Mouse (Mus musculus): ENCODE results near the gene Ms4a10. TPM values are rescaled to one million over a fixed set of nuclear protein-coding genes. Genes with fewer than 3 reads are reported as not detected.

The Ms4a10 gene
- total and polyA plus RNA-seq, 2 experiments from 2014 or later = not detected

GRCm38 (mm10) chr19:10940097-10940800 lies 34.2 kb downstream of the Ms4a10 start:
- H3K36me3 ChIP-seq (ENCODE audit: insufficient read depth, low read length) = peaks cover 31% of the 10 kb centered on the region
- H3K4me3 ChIP-seq (ENCODE audit: low read length) = peak overlapping the region; percentile 19
- H3K27ac ChIP-seq = peak overlapping the region; percentile 33; the same call in 1 of the 2 replicates
- H3K9ac ChIP-seq (replicated peaks; ENCODE audit: low read length) = peak overlapping the region; percentile 49
- TF ChIP-seq CTCF (IDR thresholded peaks at IDR 0.05; ENCODE audit: low read depth) = peak; percentile 87
- 19% methylated on average over 37 of the region's 37 CpGs for WGBS
- H3K9me3 ChIP-seq (ENCODE audit: low read length) = no peaks in the 10 kb centered on the region
- DNase-seq (ENCODE audit: low spot score) (peak; percentile 90), ATAC-seq (peak; percentile 91)
- peaks cover 8% of the 10 kb centered on the region for H3K4me1 ChIP-seq (ENCODE audit: insufficient read depth, low read length)
- peak overlapping the region; percentile 58 for H3K4me2 ChIP-seq (ENCODE audit: low read depth, low read length)
- H3K27me3 ChIP-seq (ENCODE audit: insufficient read depth, low read length) = no peaks in the 10 kb centered on the region

DNA sequence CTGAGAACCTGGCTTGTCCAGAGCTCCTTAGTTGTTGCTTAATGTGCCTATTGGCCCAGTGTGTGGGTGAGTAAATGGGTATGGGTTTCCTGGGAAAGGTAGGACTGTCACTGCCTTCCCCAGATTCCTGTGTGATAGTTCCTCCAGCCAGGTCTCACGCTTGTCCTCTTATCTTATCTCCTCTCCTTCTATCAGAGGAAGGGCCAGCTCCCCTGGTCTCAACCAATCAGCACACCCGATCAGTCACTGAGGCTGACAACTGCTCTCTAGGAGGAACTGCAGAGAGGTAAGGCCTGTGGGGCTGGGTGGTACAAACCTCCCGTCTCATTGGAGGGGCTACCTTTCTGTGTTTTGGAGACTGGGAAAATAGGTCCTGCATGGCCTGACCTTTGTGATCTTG lies 35.7 kb downstream of the Ms4a10 start:
- Histone ChIP-seq H3K4me1 (ENCODE audit: insufficient read depth, low read length) (peaks cover 8% of the 10 kb centered on the region), H3K36me3 (ENCODE audit: insufficient read depth, low read length) (peaks cover 20% of the 10 kb centered on the region), H3K9me3 (ENCODE audit: low read length) (no peaks in the 10 kb centered on the region), H3K4me2 (ENCODE audit: low read depth, low read length) (no peak overlapping the region), H3K4me3 (ENCODE audit: low read length) (no peak overlapping the region), H3K27ac (no peak overlapping the region), H3K9ac (replicated peaks; ENCODE audit: low read length) (no peak overlapping the region), H3K27me3 (ENCODE audit: insufficient read depth, low read length) (no peaks in the 10 kb centered on the region)
- no peak for DNase-seq (ENCODE audit: low spot score)
- no peak for TF ChIP-seq CTCF (IDR thresholded peaks at IDR 0.05; ENCODE audit: low read depth)
- 76% methylated on average over 3 of the region's 3 CpGs for WGBS
- no peak for ATAC-seq

GRCm38 (mm10) chr19:10937110-10937563 lies 37.3 kb downstream of the Ms4a10 start, which contains the start of gene Ptgdr2:
Ptgdr2 (plus strand) TSS chr19:10937160.
- Histone ChIP-seq H3K4me2 (ENCODE audit: low read depth, low read length) (no peak within 1 kb of the TSS), H3K27me3 (ENCODE audit: insufficient read depth, low read length) (no peaks in the 10 kb centered on the region), H3K4me3 (ENCODE audit: low read length) (no peak within 1 kb of the TSS), H3K36me3 (ENCODE audit: insufficient read depth, low read length) (peaks cover 4% of the 10 kb centered on the region; the same call in 1 of the 2 replicates), H3K9me3 (ENCODE audit: low read length) (no peaks in the 10 kb centered on the region), H3K27ac (no peak within 1 kb of the TSS), H3K9ac (replicated peaks; ENCODE audit: low read length) (no peak within 1 kb of the TSS), H3K4me1 (ENCODE audit: insufficient read depth, low read length) (peaks cover 8% of the 10 kb centered on the region)
- TF ChIP-seq CTCF (IDR thresholded peaks at IDR 0.05; ENCODE audit: low read depth) = no peak
- ATAC-seq (no peak), DNase-seq (ENCODE audit: low spot score) (no peak)
- 54% methylated on average over 5 of the region's 5 CpGs for WGBS

DNA sequence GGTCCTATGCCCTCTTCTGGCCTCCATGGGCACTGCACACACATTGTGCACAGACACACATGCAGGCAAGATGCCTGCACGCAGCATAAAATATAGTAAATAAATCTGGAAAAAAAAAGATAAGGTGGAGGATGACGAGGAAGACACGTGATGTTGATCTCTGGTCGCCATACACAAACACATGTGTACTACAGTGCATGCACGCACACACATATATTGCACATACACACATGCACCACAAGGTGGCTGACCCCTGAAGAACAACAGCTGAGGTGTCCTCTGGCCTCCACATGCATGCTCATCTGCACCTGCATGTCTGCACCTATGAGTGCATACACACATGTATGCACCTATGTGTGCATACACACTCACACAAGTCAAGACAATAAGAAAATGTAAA lies 38.4 kb downstream of the Ms4a10 start:
- H3K9ac ChIP-seq (replicated peaks; ENCODE audit: low read length) = no peak overlapping the region
- no peak overlapping the region for H3K4me3 ChIP-seq (ENCODE audit: low read length)
- H3K4me2 ChIP-seq (ENCODE audit: low read depth, low read length) = no peak overlapping the region
- H3K36me3 ChIP-seq (ENCODE audit: insufficient read depth, low read length) = no peaks in the 10 kb centered on the region
- 93% methylated on average over 5 of the region's 5 CpGs for WGBS
- H3K9me3 ChIP-seq (ENCODE audit: low read length) = no peaks in the 10 kb centered on the region
- H3K27me3 ChIP-seq (ENCODE audit: insufficient read depth, low read length) = no peaks in the 10 kb centered on the region
- H3K4me1 ChIP-seq (ENCODE audit: insufficient read depth, low read length) = peaks cover 6% of the 10 kb centered on the region
- TF ChIP-seq CTCF (IDR thresholded peaks at IDR 0.05; ENCODE audit: low read depth) = peak; percentile 36
- DNase-seq (ENCODE audit: low spot score) = no peak
- ATAC-seq = no peak
- H3K27ac ChIP-seq = no peak overlapping the region

DNA sequence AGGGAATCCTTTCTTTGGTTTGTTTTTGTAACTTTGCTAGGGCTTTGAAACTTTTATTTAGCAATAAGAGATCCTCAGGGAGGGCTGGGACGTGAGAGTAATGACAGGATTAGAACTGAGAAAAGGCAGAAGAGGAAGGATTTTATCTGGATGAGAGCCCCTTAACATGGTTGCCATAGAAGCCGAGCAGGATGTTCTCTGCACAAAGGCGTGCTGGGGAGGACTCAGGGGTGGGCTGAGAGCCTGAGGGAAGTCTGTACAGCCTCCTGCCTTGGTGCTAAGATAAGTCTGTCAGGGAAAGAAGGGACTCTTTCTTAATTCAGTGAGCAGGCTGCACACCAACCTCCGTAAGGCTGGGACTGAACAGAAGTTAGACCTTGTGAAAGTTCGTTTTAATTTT lies 39.4 kb downstream of the Ms4a10 start:
- H3K9me3 ChIP-seq (ENCODE audit: low read length) = no peaks in the 10 kb centered on the region
- H3K36me3 ChIP-seq (ENCODE audit: insufficient read depth, low read length) = no peaks in the 10 kb centered on the region
- H3K27ac ChIP-seq = no peak overlapping the region
- WGBS = 21% methylated on average over 5 of the region's 5 CpGs
- H3K27me3 ChIP-seq (ENCODE audit: insufficient read depth, low read length) = no peaks in the 10 kb centered on the region
- TF ChIP-seq CTCF (IDR thresholded peaks at IDR 0.05; ENCODE audit: low read depth) = no peak
- H3K4me1 ChIP-seq (ENCODE audit: insufficient read depth, low read length) = no peaks in the 10 kb centered on the region
- no peak overlapping the region for H3K4me2 ChIP-seq (ENCODE audit: low read depth, low read length)
- DNase-seq (ENCODE audit: low spot score) (peak; percentile 7), ATAC-seq (no peak)
- no peak overlapping the region for H3K4me3 ChIP-seq (ENCODE audit: low read length)
- H3K9ac ChIP-seq (replicated peaks; ENCODE audit: low read length) = no peak overlapping the region

DNA sequence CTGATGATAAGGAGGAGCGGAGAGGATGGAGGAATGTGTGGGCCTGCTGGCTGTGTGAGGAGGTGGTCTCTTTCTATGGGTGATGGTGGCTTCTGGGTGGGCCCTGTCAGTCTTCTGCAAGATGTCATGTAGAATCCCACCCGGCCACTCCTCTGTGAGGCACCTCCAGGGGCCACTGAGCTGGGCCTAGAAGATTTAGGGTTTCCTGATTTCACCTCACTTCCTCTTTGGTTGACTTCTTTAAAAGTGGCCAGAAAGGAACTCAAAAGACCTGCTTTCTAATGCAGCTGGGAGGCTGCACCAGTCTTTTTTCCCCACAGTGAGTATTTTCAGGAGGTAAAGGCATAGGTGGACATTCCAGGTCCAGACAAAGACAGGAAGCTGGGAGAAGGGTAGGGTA lies 43.8 kb downstream of the Ms4a10 start:
- ATAC-seq (no peak), DNase-seq (ENCODE audit: low spot score) (no peak)
- Histone ChIP-seq H3K4me3 (ENCODE audit: low read length) (no peak overlapping the region), H3K27ac (no peak overlapping the region), H3K4me1 (ENCODE audit: insufficient read depth, low read length) (no peaks in the 10 kb centered on the region), H3K36me3 (ENCODE audit: insufficient read depth, low read length) (no peaks in the 10 kb centered on the region), H3K9ac (replicated peaks; ENCODE audit: low read length) (no peak overlapping the region), H3K9me3 (ENCODE audit: low read length) (no peaks in the 10 kb centered on the region), H3K4me2 (ENCODE audit: low read depth, low read length) (no peak overlapping the region), H3K27me3 (ENCODE audit: insufficient read depth, low read length) (no peaks in the 10 kb centered on the region)
- TF ChIP-seq CTCF (IDR thresholded peaks at IDR 0.05; ENCODE audit: low read depth) = no peak
- WGBS = 82% methylated on average over 2 of the region's 2 CpGs

DNA sequence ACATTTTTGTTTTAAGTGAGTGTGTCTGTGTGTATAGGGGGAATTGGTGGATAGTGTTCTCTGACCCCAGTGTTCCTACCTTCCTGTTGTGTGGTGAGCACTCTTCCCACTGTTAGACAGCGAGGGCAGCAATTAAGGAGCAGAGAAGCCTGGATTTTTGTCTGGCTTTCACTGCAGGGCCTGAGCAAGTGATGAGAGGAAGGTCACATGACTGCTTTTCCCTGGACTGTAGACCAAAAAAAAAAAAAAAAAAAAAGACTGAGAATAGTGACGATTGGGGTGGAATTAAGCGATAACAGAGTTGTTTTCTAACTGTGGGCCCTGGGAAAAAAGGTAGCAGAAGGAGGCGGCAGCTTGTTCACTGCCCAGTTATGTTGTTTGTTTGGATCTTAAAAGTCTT lies 47.8 kb downstream of the Ms4a10 start:
- H3K4me1 ChIP-seq (ENCODE audit: insufficient read depth, low read length) = no peaks in the 10 kb centered on the region
- TF ChIP-seq CTCF (IDR thresholded peaks at IDR 0.05; ENCODE audit: low read depth) = no peak
- no peaks in the 10 kb centered on the region for H3K27me3 ChIP-seq (ENCODE audit: insufficient read depth, low read length)
- 38% methylated on average over 4 of the region's 4 CpGs for WGBS
- ATAC-seq (no peak), DNase-seq (ENCODE audit: low spot score) (no peak)
- H3K4me3 ChIP-seq (ENCODE audit: low read length) = no peak overlapping the region
- no peak overlapping the region for H3K4me2 ChIP-seq (ENCODE audit: low read depth, low read length)
- peak overlapping the region; percentile 46; the same call in 1 of the 2 replicates for H3K27ac ChIP-seq
- H3K36me3 ChIP-seq (ENCODE audit: insufficient read depth, low read length) = no peaks in the 10 kb centered on the region
- no peaks in the 10 kb centered on the region for H3K9me3 ChIP-seq (ENCODE audit: low read length)
- no peak overlapping the region for H3K9ac ChIP-seq (replicated peaks; ENCODE audit: low read length)
